Mouse (Mus musculus): Measurements from ENCODE around the gene Tex28.
"Not testable (repeated sequence)": the region's sequence is repeated elsewhere in the genome, so short reads cannot be mapped to it uniquely, and the experiment has no call there.

The Tex28 gene

DNA sequence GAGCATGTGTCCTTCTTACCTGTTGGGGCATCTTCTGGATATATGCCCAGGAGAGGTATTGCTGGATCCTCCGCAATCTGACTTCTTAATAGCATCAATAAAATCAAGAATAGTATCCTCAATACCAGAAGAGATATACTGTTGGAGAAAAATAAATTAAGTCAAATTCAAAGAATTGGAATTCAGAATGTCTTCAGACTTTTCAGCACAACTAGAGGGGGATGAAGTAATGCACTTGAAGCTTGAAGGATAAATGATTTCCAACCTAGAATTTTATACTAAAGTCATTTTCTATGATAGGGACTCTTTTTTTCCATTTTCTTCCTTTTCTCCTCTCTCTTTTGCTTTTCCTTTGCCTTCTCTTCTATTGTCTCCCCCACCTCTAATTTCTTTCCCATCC, at the start of gene Tex28:
TSS of gene Tex28 (minus strand) at position 101 of the 400 bp plus-strand sequence.
- DNase-seq = no peak

DNA sequence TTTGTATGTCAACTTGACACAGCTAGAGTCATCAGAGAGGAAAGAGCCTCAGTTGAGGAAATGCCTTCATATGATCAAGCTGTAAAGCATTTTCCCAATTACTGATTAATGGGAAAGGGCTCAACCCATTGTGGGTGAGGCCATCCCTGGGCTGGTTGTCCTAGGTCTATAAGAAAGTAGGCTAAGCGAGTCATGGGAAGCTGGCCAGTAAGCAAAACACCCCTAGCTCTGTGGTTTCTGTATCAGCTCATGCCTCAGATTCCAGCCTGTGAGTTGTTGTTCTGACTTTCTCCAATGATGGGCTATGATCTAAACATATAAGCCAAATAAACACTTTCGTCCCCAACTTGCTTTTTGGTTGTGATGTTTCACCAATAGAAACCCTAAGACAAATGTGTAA, 35.9 kb upstream of the Tex28 start:
- no peak for DNase-seq

DNA sequence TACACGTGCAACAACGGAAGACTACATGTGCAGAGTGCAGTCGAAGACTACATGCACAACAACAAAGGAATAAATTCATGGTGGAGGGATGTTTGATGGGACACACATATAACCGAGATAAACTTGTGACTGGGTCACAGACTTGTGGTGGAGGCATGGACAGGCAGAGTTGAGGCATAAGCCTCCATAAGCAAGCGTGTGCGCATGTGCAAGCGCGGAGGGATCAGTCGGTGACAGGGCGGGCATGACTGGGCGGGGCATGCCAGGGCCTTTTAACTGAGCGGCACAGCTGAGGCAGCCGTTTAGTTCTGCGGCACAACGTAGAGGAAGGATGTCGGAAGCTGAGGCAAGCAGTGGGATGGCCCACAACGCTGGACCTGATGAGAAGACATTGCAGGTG, 9.3 kb upstream of the Tex28 start, which contains the start of gene Tktl1:
TSS of gene Tktl1 (plus strand) at position 301 of the 400 bp plus-strand sequence.
- no peak for DNase-seq

DNA sequence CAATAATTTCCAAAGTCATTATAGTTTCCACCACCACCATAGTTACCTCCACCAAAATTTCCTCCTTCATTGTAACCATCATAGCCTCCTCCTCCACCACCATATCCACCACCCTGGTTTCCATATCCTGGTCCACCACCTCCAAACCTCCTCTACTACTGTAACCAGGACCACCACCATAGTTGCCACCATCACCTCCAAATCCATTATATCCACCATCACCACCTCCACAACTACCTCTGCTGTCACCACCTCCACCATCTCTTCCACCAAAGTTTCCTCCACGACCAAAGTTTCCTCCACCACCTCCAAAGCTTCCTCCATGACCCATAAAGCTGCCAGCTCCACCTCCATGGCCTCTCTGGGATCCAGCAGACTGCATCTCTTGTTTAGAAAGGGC, 32.4 kb downstream of the Tex28 start, which contains the start of gene Mecp2:
TSS of gene Mecp2 (minus strand) at position 101 of the 400 bp plus-strand sequence.
- DNase-seq = not testable (repeated sequence)

DNA sequence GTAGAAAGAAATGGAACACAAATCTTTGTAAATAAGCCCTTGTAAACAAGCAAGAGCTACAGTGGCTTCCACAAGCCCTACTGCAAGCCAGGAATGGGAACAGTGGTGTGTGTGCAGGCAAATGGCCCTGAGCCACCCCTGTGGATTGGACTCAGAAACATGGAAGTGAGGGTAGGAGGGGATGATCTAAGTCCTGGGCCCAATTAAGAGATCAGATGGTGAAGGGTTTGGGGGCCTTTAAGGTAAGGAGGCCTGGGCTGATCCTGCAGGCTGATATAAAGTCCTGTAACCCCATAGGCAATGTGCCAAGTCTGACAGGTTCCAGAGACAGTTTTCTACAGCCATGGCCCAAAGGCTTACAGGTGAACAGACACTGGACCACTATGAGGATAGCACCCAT, 40.5 kb downstream of the Tex28 start, which contains the start of gene Opn1mw:
TSS of gene Opn1mw (plus strand) at position 301 of the 400 bp plus-strand sequence.
- no peak for DNase-seq

DNA sequence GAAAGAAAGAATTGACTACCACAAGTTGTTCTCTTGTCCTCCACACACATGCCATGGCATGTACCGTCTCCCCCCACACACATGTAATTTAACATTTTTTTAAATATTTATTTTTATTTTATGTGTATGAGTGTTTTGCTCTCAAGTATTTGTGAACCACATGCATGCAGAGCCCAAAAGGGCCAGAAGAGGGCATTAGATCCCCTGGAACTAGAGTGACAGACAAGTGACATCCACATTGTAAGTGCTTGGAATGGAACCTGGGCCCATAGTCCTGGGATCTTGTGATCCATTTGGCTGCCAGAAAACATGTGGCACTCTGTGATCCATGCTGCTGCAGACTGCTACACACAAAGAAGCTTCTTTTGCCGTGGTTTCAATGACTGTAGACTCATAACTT, 42.7 kb downstream of the Tex28 start:
- DNase-seq = no peak

DNA sequence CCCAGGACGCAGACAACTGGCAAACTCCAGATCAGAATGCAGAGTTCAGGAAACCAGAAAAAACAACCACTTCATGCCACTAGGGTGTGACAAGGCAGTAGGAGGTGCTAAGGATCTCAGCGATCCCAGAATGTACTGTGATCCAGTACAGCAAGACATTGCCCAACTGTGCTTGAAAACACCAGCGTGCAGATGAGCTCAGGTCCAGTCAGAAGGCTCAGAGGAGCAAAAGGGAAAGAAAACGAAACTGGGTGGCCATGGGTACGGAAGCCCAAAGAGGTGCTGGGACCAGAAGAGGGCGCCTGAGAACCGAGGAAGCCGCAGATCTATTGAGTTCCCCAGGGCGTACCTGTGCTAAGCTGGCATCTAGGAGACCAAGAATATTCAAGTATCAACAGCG, 52.1 kb downstream of the Tex28 start:
- DNase-seq = peak; percentile 53

DNA sequence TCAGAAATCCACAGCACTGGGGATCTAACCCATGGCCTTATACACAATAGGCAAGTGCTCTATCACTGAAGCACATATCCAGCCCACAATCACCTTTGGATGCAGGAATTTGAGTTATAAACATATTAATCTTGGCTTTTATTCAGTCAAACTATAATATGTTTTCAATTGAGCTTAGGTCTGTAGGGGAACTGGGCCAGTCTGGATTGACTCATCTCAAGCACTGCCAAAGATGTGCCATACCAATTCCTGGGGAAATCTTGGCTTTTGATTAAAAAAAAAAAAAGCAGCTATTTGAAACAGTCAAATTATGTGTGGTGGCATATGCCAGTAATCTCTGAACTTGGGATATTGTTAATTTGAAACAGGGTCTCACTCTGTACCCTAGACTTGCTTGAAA, 53.6 kb downstream of the Tex28 start:
- no peak for DNase-seq

DNA sequence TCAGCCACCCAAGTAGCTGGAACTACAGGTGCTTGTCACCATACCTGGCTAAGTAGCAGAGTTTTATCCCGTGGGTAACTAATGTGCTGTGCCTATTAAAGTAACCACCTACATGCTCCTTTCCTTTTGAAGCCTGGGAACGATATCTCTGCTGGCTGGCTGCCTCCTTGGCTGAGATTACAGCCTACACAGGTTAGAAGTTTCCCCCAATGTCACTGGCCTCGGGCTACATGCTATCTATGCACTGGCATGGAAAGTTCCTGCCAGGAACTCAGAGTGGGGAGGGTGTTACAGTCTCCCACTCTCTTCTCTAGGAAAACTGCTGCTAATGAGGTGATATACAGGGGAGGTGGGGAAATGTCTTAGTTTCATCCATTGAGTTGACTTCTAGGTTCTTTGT, 58.9 kb downstream of the Tex28 start:
- DNase-seq = no peak

DNA sequence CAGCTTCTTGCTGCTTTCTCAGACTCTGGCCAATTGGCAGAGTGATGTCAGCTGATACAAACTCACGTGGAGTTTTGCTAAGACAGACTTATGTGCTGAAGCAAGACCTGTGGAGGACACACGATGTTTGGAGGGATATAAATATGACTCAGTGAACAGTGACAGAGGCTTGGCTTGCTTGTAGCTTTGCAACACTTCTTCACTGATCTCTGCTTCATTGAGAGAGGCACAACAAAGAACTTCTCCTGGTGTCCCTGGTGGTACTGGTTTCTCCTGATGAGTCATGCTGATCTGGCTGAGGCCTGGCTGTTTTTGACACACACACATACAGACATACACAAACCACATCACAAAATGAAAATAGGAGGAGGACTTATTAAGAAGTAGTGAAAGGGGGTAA, 61.7 kb downstream of the Tex28 start:
- DNase-seq = no peak

DNA sequence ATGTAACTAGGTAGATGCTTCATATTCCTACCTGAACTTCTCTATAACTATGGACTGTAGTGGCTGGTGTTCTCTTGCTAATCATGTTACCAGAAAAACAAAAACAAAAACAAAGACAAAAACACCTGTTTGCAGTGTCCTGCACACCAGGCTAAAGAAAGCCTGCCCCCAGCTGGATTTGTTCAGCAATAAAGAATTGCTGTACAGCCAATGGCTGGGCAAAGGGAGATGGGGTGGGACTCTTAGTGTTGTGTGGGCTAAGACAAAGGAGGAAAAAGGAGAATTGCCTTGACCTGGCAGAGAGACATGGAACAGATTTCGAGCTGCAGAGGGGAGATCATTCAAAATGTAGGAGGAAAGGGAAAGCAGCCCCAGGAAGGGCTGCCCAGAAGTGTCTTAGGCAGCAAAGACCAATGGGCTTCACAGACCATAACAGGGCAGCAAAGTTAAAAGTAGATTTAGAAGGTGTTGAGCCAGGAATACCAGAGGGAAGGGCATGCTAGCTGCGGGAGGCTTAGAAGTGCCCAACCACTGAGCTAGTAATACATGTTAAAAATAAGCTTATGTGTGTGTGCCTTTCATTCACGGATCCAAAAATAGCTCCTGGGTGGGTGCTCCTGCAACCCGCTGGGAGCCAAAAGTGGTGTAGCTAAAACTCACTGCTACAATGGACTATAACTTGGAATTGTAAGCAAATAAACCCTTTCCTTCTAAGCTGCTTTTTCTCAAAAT, 64.0 kb downstream of the Tex28 start:
- no peak for DNase-seq

All from embryo, embryonic 11 days (tissue).